Mouse (Mus musculus) bone marrow, adult 2 months (tissue): ENCODE results near the gene Pard3b.

ENCODE experiments used
- CTCF ChIP-seq: fragments of 200-500 bp; IDR thresholded peaks from 2 replicates; pipeline ENCODE4 v1.5.1; 2011; ENCODE audit warnings: low read length, control low read depth; ENCODE audit not compliant: control insufficient read depth, insufficient read depth
- POLR2A ChIP-seq: fragments of 200-500 bp; IDR thresholded peaks from 2 replicates; pipeline ENCODE4 v1.6.1; 2011; ENCODE audit warnings: low read depth, mild to moderate bottlenecking, control low read depth, low read length, borderline replicate concordance; ENCODE audit not compliant: control insufficient read depth

GRCm38 (mm10) chr1:62632886-62633285 lies 994.3 kb downstream of the Pard3b start:
- no peak for TF ChIP-seq CTCF
- no peak for TF ChIP-seq POLR2A
